ENCODE assay signal across 36 mouse cellular contexts in the genomic region with DNA sequence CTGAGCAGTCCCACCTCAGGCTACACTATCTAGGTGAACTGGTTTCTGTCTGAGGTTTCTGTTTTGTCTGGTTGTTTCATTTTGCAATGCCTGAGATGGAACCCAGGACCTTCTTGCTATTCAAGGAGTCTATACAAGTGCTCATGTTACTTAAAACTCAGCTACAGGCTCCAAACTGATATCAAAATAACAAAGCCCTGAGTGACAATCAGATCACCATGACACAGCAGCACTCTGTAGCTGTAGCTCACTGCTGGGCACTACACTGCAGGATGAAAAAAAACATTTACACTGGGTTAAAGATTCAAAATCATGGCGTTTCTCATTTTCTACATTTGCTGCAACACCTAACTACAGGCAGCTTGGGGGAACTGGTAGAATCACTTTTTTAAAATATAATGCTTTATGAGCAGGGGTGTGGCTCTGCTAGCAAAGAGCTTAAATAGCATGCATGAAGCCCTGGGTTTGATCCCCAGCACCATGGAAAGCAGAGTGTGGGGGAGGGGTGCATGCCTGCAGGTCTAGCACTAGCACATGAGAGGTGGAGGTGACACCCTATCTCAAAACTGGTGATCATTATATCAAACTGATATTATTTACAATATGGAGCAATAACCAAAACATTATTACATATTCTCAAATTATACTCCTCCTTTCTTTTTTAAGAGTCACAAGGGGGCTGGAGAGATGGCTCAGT. TPM values are rescaled to one million over a fixed set of nuclear protein-coding genes. Genes with fewer than 3 reads are reported as not detected.
"Had no signal": no experiment of that assay in that cellular context is flagged by ENCODE, and none has a peak within 500 bp of the region (broad histone marks: within the 10 kb centered on the region; RNA-seq: fewer than 3 reads in every experiment).

No protein-coding gene starts in this region.

- H3K9ac ChIP-seq: heart, embryonic 12.5 days; hindbrain, embryonic 12.5 days; hindbrain, embryonic 14.5 days; intestine, embryonic 15.5 days; limb, embryonic 12.5 days; liver, embryonic 13.5 days; liver, embryonic 15.5 days had no signal

- DNase-seq: gastrocnemius, postnatal 25 days; heart, adult 18-20 months; heart, postnatal 10 days; heart, postnatal 4 days; kidney, adult 18-20 months; kidney, adult 8-10 months; kidney, postnatal 10 days; kidney, postnatal 25 days; kidney, postnatal 4 days; layer of hippocampus, adult 9-11 months; layer of hippocampus, postnatal 36 days; left cerebral cortex, postnatal 4 days; liver; liver, embryonic 13.5 days had no signal

- H3K9me3 ChIP-seq: heart, embryonic 10.5 days; heart, embryonic 12.5 days; hindbrain, embryonic 10.5 days; hindbrain, embryonic 12.5 days; intestine, embryonic 15.5 days; limb, embryonic 12.5 days; liver, embryonic 13.5 days; liver, embryonic 15.5 days had no signal

- H3K4me1 ChIP-seq: hindbrain, embryonic 10.5 days; hindbrain, embryonic 12.5 days; intestine, embryonic 15.5 days; limb, embryonic 12.5 days had no signal

- H3K27ac ChIP-seq: heart, embryonic 10.5 days; hindbrain, embryonic 10.5 days; hindbrain, embryonic 12.5 days; hindbrain, embryonic 14.5 days; intestine, embryonic 15.5 days; limb, embryonic 12.5 days; liver, embryonic 13.5 days; liver, embryonic 15.5 days had no signal

- H3K27me3 ChIP-seq: heart, embryonic 12.5 days; hindbrain, embryonic 12.5 days; intestine, embryonic 15.5 days; limb, embryonic 12.5 days; liver, embryonic 13.5 days; liver, embryonic 15.5 days had no signal

- H3K4me3 ChIP-seq: heart, embryonic 10.5 days; heart, embryonic 12.5 days; hindbrain, embryonic 10.5 days; hindbrain, embryonic 12.5 days; intestine, embryonic 15.5 days; limb, embryonic 12.5 days; liver, embryonic 13.5 days; liver, embryonic 15.5 days had no signal

RNA-seq across cellular contexts. Expression of a gene that starts 41.2 kb away (rescaled TPM):
- total RNA-seq: gastrocnemius, adult 18-20 months; gastrocnemius, adult 8-10 months; gastrocnemius, postnatal 25 days; gastrocnemius, postnatal 4 days; granulocyte monocyte progenitor cell, adult 5-6 weeks; heart, adult 18-20 months; heart, postnatal 10 days; heart, postnatal 4 days; layer of hippocampus, adult 8-10 months; layer of hippocampus, postnatal 14 days; layer of hippocampus, postnatal 36 days; left cerebral cortex, adult 18-20 months; left cerebral cortex, adult 8-10 months; left cerebral cortex, postnatal 10 days; left cerebral cortex, postnatal 25 days; left cerebral cortex, postnatal 4 days had no signal
- polyA plus RNA-seq: heart, embryonic 12.5 days; heart, embryonic 14.5 days; hindbrain, embryonic 12.5 days; hindbrain, embryonic 14.5 days; hindbrain, embryonic 16.5 days; inflammation-experienced regulatory T-cells, adult 6 months; intestine, embryonic 15.5 days; intestine, postnatal 0 days had no signal
